9 mouse cellular contexts compared by ENCODE assay signal in the genomic region with DNA sequence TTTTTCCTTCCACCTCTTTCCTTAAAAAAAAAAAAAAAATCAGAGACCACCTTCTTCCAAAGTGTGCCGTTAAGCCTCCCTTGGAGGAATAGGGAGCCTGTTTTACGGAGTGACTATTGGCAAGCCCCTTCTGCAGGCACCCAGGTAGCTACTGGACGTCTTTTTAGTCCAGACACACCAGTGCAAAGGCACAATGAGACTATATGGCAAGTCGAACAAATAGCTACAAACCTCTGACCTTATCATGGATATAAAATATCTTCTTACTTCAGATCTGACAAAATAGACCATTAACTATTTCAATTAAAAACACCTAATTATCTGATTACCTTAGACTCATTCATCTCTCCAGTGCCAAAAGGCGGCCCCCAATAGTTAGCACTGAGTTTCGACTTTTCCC. TPM values are rescaled to one million over a fixed set of nuclear protein-coding genes. Genes with fewer than 3 reads are reported as not detected.
DNase-seq lines count a peak whose midpoint lies in the region; ATAC-seq lines count a peak whose summit lies in the region.
"Had no signal": no experiment of that assay in that cellular context is flagged by ENCODE, and none has a peak within 500 bp of the region (broad histone marks: within the 10 kb centered on the region; RNA-seq: fewer than 3 reads in every experiment).

No protein-coding gene starts in this region.

- H3K27ac ChIP-seq in kidney, embryonic 16.5 days (ENCODE audit: low read length) = peak overlapping the region; percentile 92
- no peak overlapping the region for H3K27ac ChIP-seq in embryonic facial prominence, embryonic 12.5 days
- H3K27ac ChIP-seq in hindbrain, embryonic 12.5 days = 0 out of 2 replicates have a peak overlapping the region, but pooled peaks have one; percentile 23
- H3K27ac ChIP-seq in midbrain, embryonic 15.5 days = 0 out of 2 replicates have a peak overlapping the region, but pooled peaks have one; percentile 45

- peak overlapping the region; percentile 88 for H3K4me2 ChIP-seq in kidney, embryonic 16.5 days (replicated peaks; ENCODE audit: low read depth, low read length)
- H3K4me2 ChIP-seq in embryonic facial prominence, embryonic 12.5 days (replicated peaks) = peak overlapping the region; percentile 70; the same call in 1 of the 2 replicates
- H3K4me2 ChIP-seq in hindbrain, embryonic 12.5 days (replicated peaks) = peak overlapping the region; percentile 80
- peak overlapping the region; percentile 84 for H3K4me2 ChIP-seq in midbrain, embryonic 15.5 days

- no peaks in the 10 kb centered on the region for H3K36me3 ChIP-seq in kidney, embryonic 16.5 days (ENCODE audit: insufficient read depth, low read length)
- no peaks in the 10 kb centered on the region for H3K36me3 ChIP-seq in embryonic facial prominence, embryonic 12.5 days
- H3K36me3 ChIP-seq in hindbrain, embryonic 12.5 days = no peaks in the 10 kb centered on the region
- no peaks in the 10 kb centered on the region for H3K36me3 ChIP-seq in midbrain, embryonic 15.5 days (replicated peaks)

- H3K9ac ChIP-seq in kidney, embryonic 16.5 days (replicated peaks; ENCODE audit: low read length) = peak overlapping the region; percentile 70; the same call in 1 of the 2 replicates
- no peak overlapping the region for H3K9ac ChIP-seq in embryonic facial prominence, embryonic 12.5 days
- H3K9ac ChIP-seq in hindbrain, embryonic 12.5 days = no peak overlapping the region
- H3K9ac ChIP-seq in midbrain, embryonic 15.5 days = no peak overlapping the region; the same call in 1 of the 2 replicates

- no peaks in the 10 kb centered on the region for H3K9me3 ChIP-seq in kidney, embryonic 16.5 days (ENCODE audit: low read length)
- no peaks in the 10 kb centered on the region for H3K9me3 ChIP-seq in embryonic facial prominence, embryonic 12.5 days
- H3K9me3 ChIP-seq in hindbrain, embryonic 12.5 days (replicated peaks) = no peaks in the 10 kb centered on the region
- no peaks in the 10 kb centered on the region for H3K9me3 ChIP-seq in midbrain, embryonic 15.5 days

- H3K27me3 ChIP-seq in kidney, embryonic 16.5 days (ENCODE audit: insufficient read depth, low read length) = peaks cover 3% of the 10 kb centered on the region; the same call in 1 of the 2 replicates
- no peaks in the 10 kb centered on the region for H3K27me3 ChIP-seq in embryonic facial prominence, embryonic 12.5 days
- no peaks in the 10 kb centered on the region for H3K27me3 ChIP-seq in hindbrain, embryonic 12.5 days
- no peaks in the 10 kb centered on the region for H3K27me3 ChIP-seq in midbrain, embryonic 15.5 days (replicated peaks)
- H3K27me3 ChIP-seq: Patski had no signal

- WGBS in kidney, embryonic 16.5 days = 12% methylated on average over 6 of the region's 6 CpGs
- 4% methylated on average over 6 of the region's 6 CpGs for WGBS in embryonic facial prominence, embryonic 12.5 days
- 3% methylated on average over 6 of the region's 6 CpGs for WGBS in hindbrain, embryonic 12.5 days
- WGBS in midbrain, embryonic 15.5 days = 6% methylated on average over 6 of the region's 6 CpGs

- DNase-seq in kidney, postnatal 36 days = no peak
- no peak for DNase-seq in ovary, adult 18-20 months (ENCODE audit: low spot score)
- DNase-seq in left cerebral cortex, adult 9 months (ENCODE audit: low spot score in 2 of 2) = no peak

- peaks cover 15% of the 10 kb centered on the region for H3K4me1 ChIP-seq in kidney, embryonic 16.5 days (ENCODE audit: insufficient read depth, low read length)
- peaks cover 8% of the 10 kb centered on the region; the same call in 1 of the 2 replicates for H3K4me1 ChIP-seq in embryonic facial prominence, embryonic 12.5 days
- H3K4me1 ChIP-seq in hindbrain, embryonic 12.5 days = peaks cover 19% of the 10 kb centered on the region
- peaks cover 43% of the 10 kb centered on the region for H3K4me1 ChIP-seq in midbrain, embryonic 15.5 days

- ATAC-seq in kidney, embryonic 16.5 days (ENCODE audit: low FRiP score, low TSS enrichment) = no peak
- no peak for ATAC-seq in embryonic facial prominence, embryonic 12.5 days (ENCODE audit: insufficient number of reproducible peaks, insufficient read depth, low FRiP score, low TSS enrichment)
- ATAC-seq in hindbrain, embryonic 12.5 days (ENCODE audit: low FRiP score) = no peak
- ATAC-seq in midbrain, embryonic 15.5 days (replicated peaks) = no peak
- ATAC-seq in monocyte, adult 5-6 weeks (replicated peaks; ENCODE audit: insufficient number of reproducible peaks, low FRiP score, low TSS enrichment, poor library complexity, severe bottlenecking) = no peak
- ATAC-seq: Patski had no signal

- H3K4me3 ChIP-seq in kidney, embryonic 16.5 days (ENCODE audit: low read length) = peak overlapping the region; percentile 52
- H3K4me3 ChIP-seq in embryonic facial prominence, embryonic 12.5 days = no peak overlapping the region
- H3K4me3 ChIP-seq in hindbrain, embryonic 12.5 days = 0 out of 2 replicates have a peak overlapping the region, but pooled peaks have one; percentile 61
- H3K4me3 ChIP-seq in midbrain, embryonic 15.5 days = peak overlapping the region; percentile 44

RNA-seq across cellular contexts. Expression of a gene that starts 2.0 kb away (rescaled TPM):
- polyA plus RNA-seq in kidney, embryonic 16.5 days (2015; fragmentation: Nextera tagmentation; extraction: Ambion mirVana) = 49.3 and 57.6 TPM in 2 replicates
- 47.4 and 49.3 TPM in 2 replicates for polyA plus RNA-seq in embryonic facial prominence, embryonic 12.5 days (2016; fragmentation: Nextera tagmentation; extraction: Ambion mirVana)
- 47.3 and 60.5 TPM in 2 replicates for polyA plus RNA-seq in hindbrain, embryonic 12.5 days (2016; fragmentation: Nextera tagmentation; extraction: Ambion mirVana)
- 30.8 and 31.5 TPM in 2 replicates for polyA plus RNA-seq in midbrain, embryonic 15.5 days (2015; fragmentation: Nextera tagmentation; extraction: Ambion mirVana)
- 284 to 428 TPM (median 338 TPM) in 3 replicates for total RNA-seq in monocyte, adult 5-6 weeks (2017)
